Mouse (Mus musculus): ENCODE results near the gene Zfyve28.

DNA sequence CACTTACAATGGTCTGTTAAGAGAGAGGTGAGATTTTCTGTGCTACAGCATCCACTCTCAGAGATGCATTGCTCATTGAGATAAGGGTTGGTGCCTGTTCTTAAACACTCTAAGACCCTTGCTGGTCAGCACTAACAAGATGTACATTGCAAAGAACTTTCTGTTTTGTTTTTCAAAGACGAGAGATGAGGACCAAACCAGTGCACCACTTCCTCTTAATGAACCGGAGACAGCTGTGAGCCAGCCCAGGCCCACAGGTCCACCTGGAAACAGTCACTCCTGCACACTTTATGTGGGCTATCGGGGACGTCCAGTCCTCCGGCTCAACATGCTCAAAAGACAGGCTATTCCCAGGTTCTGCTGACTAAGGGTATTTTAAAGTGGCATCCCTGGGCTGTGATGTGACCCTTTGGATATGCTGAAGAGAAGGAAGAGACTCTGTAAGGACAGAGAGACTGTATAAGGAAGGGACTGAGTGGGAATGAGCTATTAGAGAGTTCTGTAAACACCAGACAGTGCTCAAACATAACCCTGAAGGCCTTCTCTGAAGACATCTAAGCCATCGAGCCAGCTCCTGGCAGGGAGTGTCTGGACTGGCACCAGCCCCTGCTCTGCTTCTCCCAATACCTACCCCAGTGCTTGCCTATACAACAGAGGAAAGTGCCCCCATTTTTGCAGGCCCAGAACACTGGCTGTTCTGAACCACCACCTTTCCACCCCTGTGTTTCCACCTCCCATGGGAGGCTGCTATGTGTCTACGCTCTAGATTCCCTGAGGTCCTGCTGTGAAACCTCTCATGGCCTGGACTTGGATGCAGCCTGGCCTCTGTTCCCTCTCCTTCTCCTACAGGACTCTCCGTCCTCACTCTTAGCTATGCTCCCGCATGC, 57.4 kb downstream of the Zfyve28 start:
- TF ChIP-seq CTCF (IDR thresholded peaks at IDR 0.05; ENCODE audit: insufficient read depth, low read length) (no peak), POLR2A (IDR thresholded peaks at IDR 0.05; ENCODE audit: borderline replicate concordance, extremely low read depth, low read depth, low read length) (no peak)

Measured in lung, adult 2 months (tissue).